In the genomic region with DNA sequence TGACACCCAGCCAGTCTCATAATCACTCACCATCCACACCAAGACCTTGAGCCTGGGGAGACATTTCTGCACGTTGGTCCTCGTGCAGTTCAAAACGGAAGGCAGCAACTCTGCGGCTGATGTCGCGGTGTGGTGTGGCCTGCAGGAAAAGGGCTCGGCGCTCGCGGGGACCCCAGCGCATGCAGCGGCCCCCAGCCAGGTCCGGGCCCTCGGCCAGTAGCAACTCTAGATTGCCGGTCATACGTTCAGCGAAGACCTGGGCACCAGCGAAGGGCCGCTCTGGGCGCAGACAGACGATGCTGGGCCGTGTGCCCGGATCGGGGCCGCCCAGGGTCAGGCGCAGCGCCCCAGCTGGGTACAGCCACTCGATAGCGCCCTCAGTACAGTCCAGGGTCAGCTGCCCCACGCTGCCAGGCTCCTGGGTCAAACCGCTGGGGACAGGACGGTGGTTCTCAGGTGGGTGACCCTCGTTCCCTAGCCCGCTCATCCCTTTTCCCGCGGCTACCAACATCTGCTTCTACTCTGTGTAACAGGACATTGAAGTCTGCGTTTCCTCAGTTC, we compare ENCODE assay signal across 9 mouse cellular contexts. TPM values are rescaled to one million over a fixed set of nuclear protein-coding genes. Genes with fewer than 3 reads are reported as not detected.
A peak's percentile ranks its signal among the peaks of the same experiment; 100 is the strongest.
DNase-seq lines count a peak whose midpoint lies in the region; TF ChIP-seq lines count a peak whose summit lies in the region.
"Had no signal": no experiment of that assay in that cellular context is flagged by ENCODE, and none has a peak within 500 bp of the region (broad histone marks: within the 10 kb centered on the region; RNA-seq: fewer than 3 reads in every experiment).

No protein-coding gene starts in this region.

- H3K9me3 ChIP-seq in heart, embryonic 10.5 days, result no peaks in the 10 kb centered on the region

- no peak for TF ChIP-seq CTCF in layer of hippocampus, adult 2 months (conservative IDR thresholded peaks at IDR 0.05)

- H3K27me3 ChIP-seq in heart, embryonic 10.5 days (ENCODE audit: insufficient read depth, poor library complexity, severe bottlenecking), result no peaks in the 10 kb centered on the region

- no peak for DNase-seq in layer of hippocampus, adult 2 months (ENCODE audit: low spot score in 2 of 2)
- DNase-seq in layer of hippocampus, adult 9-10 months (ENCODE audit: low spot score), result no peak
- peak; percentile 71 to 75 for DNase-seq in adrenal gland, postnatal 36 days
- no peak for DNase-seq in heart, embryonic 10.5 days (ENCODE audit: low spot score)
- DNase-seq in kidney, postnatal 25 days, result peak; percentile 35 to 76
- peak; percentile 55 for DNase-seq in neural tube, embryonic 10.5 days (ENCODE audit: extremely low spot score, low spot score)
- DNase-seq in B cell, adult 2 months, result no peak
- no peak for DNase-seq in retina, embryonic 14.5 days (ENCODE audit: low spot score)

- H3K27ac ChIP-seq in layer of hippocampus, adult 2 months, result peak overlapping the region; percentile 95
- peak overlapping the region; percentile 87 for H3K27ac ChIP-seq in heart, embryonic 10.5 days

- H3K4me3 ChIP-seq in layer of hippocampus, adult 2 months, result peak overlapping the region; percentile 64
- H3K4me3 ChIP-seq in heart, embryonic 10.5 days, result peak overlapping the region; percentile 80

- H3K4me1 ChIP-seq in heart, embryonic 10.5 days, result peaks cover 53% of the 10 kb centered on the region

- WGBS in heart, embryonic 10.5 days, result under 1% methylated on average over 37 of the region's 37 CpGs

- H3K36me3 ChIP-seq in heart, embryonic 10.5 days, result peaks cover 14% of the 10 kb centered on the region

RNA-seq across cellular contexts. Expression of gene Metrn, which starts 0.6 kb away (rescaled TPM):
- total RNA-seq in layer of hippocampus, adult 2 months (2021), result 10 to 100 TPM; 76.9 to 80.3 TPM
- 10 to 100 TPM; 24.5 to 27.7 TPM for total RNA-seq in adrenal gland, postnatal 36 days (2021)
- 44.3 and 48.0 TPM in 2 replicates for polyA plus RNA-seq in heart, embryonic 10.5 days (2016; fragmentation: Nextera tagmentation; extraction: Ambion mirVana)

RNA-seq across cellular contexts. Expression of gene AC134908.4, which starts 0.8 kb away (rescaled TPM):
- 1 to 10 TPM; 1.4 to 1.9 TPM for total RNA-seq in layer of hippocampus, adult 2 months (2021)
- total RNA-seq in adrenal gland, postnatal 36 days (2021), result not detected
- 0.99 TPM in 1 of 2 replicates, not detected in the other for polyA plus RNA-seq in heart, embryonic 10.5 days (2016; fragmentation: Nextera tagmentation; extraction: Ambion mirVana)
- total RNA-seq: neutrophil, adult 5-6 weeks had no signal

RNA-seq across cellular contexts. Expression of gene Fam173a, which starts 3.6 kb away (rescaled TPM):
- 10 to 100 TPM; 83.0 to 89.3 TPM for total RNA-seq in layer of hippocampus, adult 2 months (2021)
- total RNA-seq in adrenal gland, postnatal 36 days (2021), result 10 to 100 TPM; 76.7 to 85.4 TPM
- polyA plus RNA-seq in heart, embryonic 10.5 days (2016; fragmentation: Nextera tagmentation; extraction: Ambion mirVana), result 74.5 and 74.9 TPM in 2 replicates

RNA-seq across cellular contexts. Expression of gene Ccdc78, which starts 9.9 kb away (rescaled TPM):
- total RNA-seq in layer of hippocampus, adult 2 months (2021), result under 1 TPM; 0.49 to 0.51 TPM
- not detected for total RNA-seq in adrenal gland, postnatal 36 days (2021)
- polyA plus RNA-seq in heart, embryonic 10.5 days (2016; fragmentation: Nextera tagmentation; extraction: Ambion mirVana), result 0.18 and 0.37 TPM in 2 replicates
- total RNA-seq: neutrophil, adult 5-6 weeks had no signal

RNA-seq across cellular contexts. Expression of gene Haghl, which starts 10.8 kb away (rescaled TPM):
- 100 to 1,000 TPM; 116 to 117 TPM for total RNA-seq in layer of hippocampus, adult 2 months (2021)
- 10 to 100 TPM; 17.6 to 32.8 TPM for total RNA-seq in adrenal gland, postnatal 36 days (2021)
- polyA plus RNA-seq in heart, embryonic 10.5 days (2016; fragmentation: Nextera tagmentation; extraction: Ambion mirVana), result 58.0 and 63.8 TPM in 2 replicates

Comparison
In these comparisons a context has a peak if more than half of its experiments do, and no peak if none do; other contexts are left out.
1. DNase-seq: peak in adrenal gland, postnatal 36 days (2 of 2), kidney, postnatal 25 days (2 of 2) and neural tube, embryonic 10.5 days (single experiment); none in layer of hippocampus, adult 2 months (0 of 2), layer of hippocampus, adult 9-10 months (single experiment), heart, embryonic 10.5 days (single experiment), B cell, adult 2 months (0 of 2) and retina, embryonic 14.5 days (single experiment).